Mouse (Mus musculus): ENCODE measurements at regions not wholly inside any gene's neighbourhood (a gene's known extent, or its start where the extent isn't known, plus 50 kb on each side); places are given as distances from the start of the nearest gene placed in this dataset.

GRCm38 (mm10) chr5:57396376-57396775, 321.4 kb upstream of the Pcdh7 start:
- H3K4me3 ChIP-seq, result no peak overlapping the region
- H3K36me3 ChIP-seq, result no peaks in the 10 kb centered on the region
- no peaks in the 10 kb centered on the region for H3K27me3 ChIP-seq
- H3K27ac ChIP-seq (replicated peaks), result no peak overlapping the region
- H3K4me1 ChIP-seq, result no peaks in the 10 kb centered on the region
- no peak overlapping the region for H3K9ac ChIP-seq (replicated peaks)
- no peak overlapping the region for H3K4me2 ChIP-seq (replicated peaks)
- no peak for ATAC-seq (ENCODE audit: low FRiP score, low read depth)
- WGBS, result 93% methylated on average over 1 of the region's 1 CpGs
- no peaks in the 10 kb centered on the region for H3K9me3 ChIP-seq

DNA sequence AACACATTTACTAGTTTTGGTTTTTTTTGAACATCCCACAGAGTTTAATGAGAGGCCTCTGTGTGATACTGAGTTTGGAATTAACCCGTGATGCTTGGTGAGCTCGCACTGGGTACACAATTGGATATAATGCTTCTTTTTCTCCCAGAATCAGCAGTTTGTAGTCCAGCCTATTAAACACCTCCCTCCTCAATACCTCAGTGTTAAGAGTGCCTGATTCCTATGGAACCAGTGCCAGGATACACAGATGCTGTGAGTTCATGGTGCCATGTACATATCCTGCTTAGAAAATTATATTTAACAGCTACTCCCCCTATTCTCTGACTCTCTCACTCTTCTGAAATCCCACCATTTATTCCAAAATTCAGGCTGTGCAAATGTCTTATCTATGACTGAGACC, 299.6 kb upstream of the Pcdh7 start:
- Histone ChIP-seq H3K4me2 (replicated peaks) (no peak overlapping the region), H3K9me3 (no peaks in the 10 kb centered on the region), H3K4me1 (no peaks in the 10 kb centered on the region), H3K36me3 (no peaks in the 10 kb centered on the region), H3K27ac (replicated peaks) (no peak overlapping the region), H3K4me3 (no peak overlapping the region), H3K27me3 (no peaks in the 10 kb centered on the region), H3K9ac (replicated peaks) (no peak overlapping the region)
- 76% methylated on average over 2 of the region's 2 CpGs for WGBS
- ATAC-seq (ENCODE audit: low FRiP score, low read depth), result no peak

GRCm38 (mm10) chr5:57451050-57451449, 266.7 kb upstream of the Pcdh7 start:
- Histone ChIP-seq H3K9me3 (no peaks in the 10 kb centered on the region), H3K36me3 (no peaks in the 10 kb centered on the region), H3K27me3 (no peaks in the 10 kb centered on the region), H3K4me3 (no peak overlapping the region), H3K9ac (replicated peaks) (no peak overlapping the region), H3K27ac (replicated peaks) (no peak overlapping the region), H3K4me1 (no peaks in the 10 kb centered on the region), H3K4me2 (replicated peaks) (no peak overlapping the region)
- no peak for ATAC-seq (ENCODE audit: low FRiP score, low read depth)
- WGBS, result 87% methylated on average over 3 of the region's 3 CpGs

DNA sequence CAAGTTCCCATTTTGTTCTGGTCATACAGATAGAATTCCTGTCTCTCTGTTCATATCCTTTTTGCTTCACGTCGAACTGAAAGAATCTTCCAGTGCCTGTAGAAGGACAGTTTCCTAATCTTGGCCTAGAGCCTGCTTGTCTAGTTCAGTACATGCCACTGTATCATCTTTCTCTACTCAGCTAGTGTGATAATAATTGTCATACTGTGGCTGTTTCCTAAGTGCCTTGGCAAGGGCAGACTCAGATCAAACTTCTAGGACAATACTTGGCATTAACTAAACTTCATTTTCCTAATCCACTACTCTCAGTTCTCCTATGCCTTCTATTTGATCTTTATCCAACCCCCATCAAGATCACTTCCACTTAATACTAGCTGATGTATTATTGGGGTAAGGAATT, 266.3 kb upstream of the Pcdh7 start:
- H3K4me2 ChIP-seq (replicated peaks), result no peak overlapping the region
- no peak overlapping the region for H3K4me3 ChIP-seq
- 96% methylated on average over 2 of the region's 2 CpGs for WGBS
- no peaks in the 10 kb centered on the region for H3K9me3 ChIP-seq
- H3K36me3 ChIP-seq, result no peaks in the 10 kb centered on the region
- ATAC-seq (ENCODE audit: low FRiP score, low read depth), result no peak
- no peak overlapping the region for H3K27ac ChIP-seq (replicated peaks)
- no peaks in the 10 kb centered on the region for H3K4me1 ChIP-seq
- H3K27me3 ChIP-seq, result no peaks in the 10 kb centered on the region
- no peak overlapping the region for H3K9ac ChIP-seq (replicated peaks)

GRCm38 (mm10) chr5:57474978-57475377, 242.8 kb upstream of the Pcdh7 start:
- Histone ChIP-seq H3K27me3 (no peaks in the 10 kb centered on the region), H3K4me3 (no peak overlapping the region), H3K4me1 (no peaks in the 10 kb centered on the region), H3K9me3 (no peaks in the 10 kb centered on the region), H3K9ac (replicated peaks) (no peak overlapping the region), H3K27ac (replicated peaks) (no peak overlapping the region), H3K4me2 (replicated peaks) (no peak overlapping the region), H3K36me3 (no peaks in the 10 kb centered on the region)
- peak; percentile 91 for ATAC-seq (ENCODE audit: low FRiP score, low read depth)
- 19% methylated on average over 3 of the region's 3 CpGs for WGBS

DNA sequence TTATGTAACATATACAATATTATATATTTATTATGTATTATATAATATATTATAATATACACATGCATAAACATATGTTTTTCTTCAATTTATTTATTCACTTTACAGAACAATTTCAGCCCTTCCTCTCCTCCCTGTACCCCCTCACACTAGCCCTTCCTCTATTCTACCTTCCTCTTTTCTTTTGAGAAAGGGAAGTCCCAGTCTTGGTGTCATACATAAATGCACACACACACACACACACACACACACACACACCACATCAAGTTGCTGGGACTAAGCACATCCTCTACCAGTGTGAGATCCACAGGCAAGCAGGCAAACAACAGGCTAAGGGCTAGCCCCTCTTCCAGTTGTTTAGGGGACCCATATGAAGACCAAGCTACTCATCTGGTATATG, 239.9 kb upstream of the Pcdh7 start:
- H3K9me3 ChIP-seq, result no peaks in the 10 kb centered on the region
- no peaks in the 10 kb centered on the region for H3K27me3 ChIP-seq
- no peak overlapping the region for H3K27ac ChIP-seq (replicated peaks)
- no peak for ATAC-seq (ENCODE audit: low FRiP score, low read depth)
- no peak overlapping the region for H3K4me3 ChIP-seq
- H3K4me2 ChIP-seq (replicated peaks), result no peak overlapping the region
- H3K36me3 ChIP-seq, result no peaks in the 10 kb centered on the region
- no peak overlapping the region for H3K9ac ChIP-seq (replicated peaks)
- no peaks in the 10 kb centered on the region for H3K4me1 ChIP-seq
